Mouse (Mus musculus) neural tube, embryonic 15.5 days (tissue): Measurements from ENCODE around the gene Suco. TPM values are rescaled to one million over a fixed set of nuclear protein-coding genes. Genes with fewer than 3 reads are reported as not detected.

Source experiments
- ATAC-seq: fragments of 200-750 bp; cut with Nextera tagmentation; 2 replicates; pipeline ENCODE4 v1.8.0; 2017; ENCODE audit warnings: mild to moderate bottlenecking, moderate TSS enrichment, moderate library complexity; ENCODE audit not compliant: low FRiP score
- H3K27ac ChIP-seq: fragments of 300-500 bp; sonication (generic); replicated peaks from 2 replicates; pipeline ENCODE4 v1.5.1; 2015; ENCODE audit warnings: mild to moderate bottlenecking, inconsistent platforms
- H3K27me3 ChIP-seq: fragments of 300-500 bp; sonication (generic); replicated peaks from 2 replicates; pipeline ENCODE4 v1.6.1; 2015; ENCODE audit warnings: inconsistent platforms
- H3K36me3 ChIP-seq: fragments of 300-500 bp; sonication (generic); 2 replicates; pipeline ENCODE4 v1.6.1; 2015; ENCODE audit warnings: inconsistent platforms
- H3K4me1 ChIP-seq: fragments of 300-500 bp; sonication (generic); 2 replicates; pipeline ENCODE4 v1.6.1; 2015; ENCODE audit warnings: inconsistent platforms
- H3K4me2 ChIP-seq: fragments of 300-500 bp; sonication (generic); 2 replicates; pipeline ENCODE4 v1.6.1; 2015; ENCODE audit warnings: inconsistent platforms, mild to moderate bottlenecking, moderate library complexity
- H3K4me3 ChIP-seq: fragments of 300-500 bp; sonication (generic); replicated peaks from 2 replicates; pipeline ENCODE4 v1.5.1; 2015; ENCODE audit warnings: mild to moderate bottlenecking, inconsistent platforms
- H3K9ac ChIP-seq: fragments of 300-500 bp; sonication (generic); replicated peaks from 2 replicates; pipeline ENCODE4 v1.6.1; 2015; ENCODE audit warnings: mild to moderate bottlenecking, inconsistent platforms
- H3K9me3 ChIP-seq: fragments of 300-500 bp; sonication (generic); replicated peaks from 2 replicates; pipeline ENCODE4 v1.6.1; 2016; ENCODE audit warnings: inconsistent platforms
- WGBS: fragments of 180-500 bp; shearing (Covaris S2); methylation state at CpG from one replicate; pipeline ENCODE4 v1.1.7; 2015; ENCODE audit warnings: mixed read lengths; 5-methylcytosine and 5-hydroxymethylcytosine counted together
- polyA plus RNA-seq: library from polyadenylated mRNA; unstranded; fragments of >200 nt; fragmentation: Nextera tagmentation; extraction: Ambion mirVana; gene quantifications from 2 replicates; pipeline ENCODE4 v1.2.1, GENCODE M21; 2015

Gene Suco
- polyA plus RNA-seq, 1 experiment from 2014 or later, result 22.2 TPM

DNA sequence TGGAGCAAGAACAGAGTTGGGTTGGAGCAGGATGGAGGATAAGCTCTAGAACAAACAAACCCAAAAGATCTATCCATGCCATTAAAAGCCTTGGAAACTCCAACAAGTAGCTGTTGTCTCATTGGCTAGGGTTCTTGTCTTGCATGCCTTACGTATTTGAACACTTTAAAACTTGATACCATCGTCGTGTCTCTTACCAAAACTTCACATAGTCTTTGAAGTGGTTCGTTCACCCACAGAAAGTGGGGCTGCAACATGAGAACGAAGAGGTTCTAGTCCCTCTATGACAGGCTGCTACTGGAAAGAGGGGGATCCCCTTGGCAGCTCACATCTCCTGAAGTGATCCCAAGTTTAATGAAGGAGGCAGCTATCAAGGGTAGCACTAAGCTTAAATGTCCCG lies 101.3 kb downstream of the Suco start:
- H3K4me2 ChIP-seq, result no peak overlapping the region
- no peak overlapping the region for H3K27ac ChIP-seq
- H3K4me1 ChIP-seq, result no peaks in the 10 kb centered on the region
- 91% methylated on average over 6 of the region's 6 CpGs for WGBS
- H3K9me3 ChIP-seq, result no peaks in the 10 kb centered on the region
- H3K36me3 ChIP-seq, result no peaks in the 10 kb centered on the region
- no peak overlapping the region for H3K9ac ChIP-seq
- no peaks in the 10 kb centered on the region for H3K27me3 ChIP-seq
- no peak for ATAC-seq
- no peak overlapping the region for H3K4me3 ChIP-seq

- H3K9me3 ChIP-seq, result no peaks in the 10 kb centered on the region
- H3K36me3 ChIP-seq, result no peaks in the 10 kb centered on the region
- ATAC-seq, result no peak
- H3K4me1 ChIP-seq, result no peaks in the 10 kb centered on the region
- H3K27ac ChIP-seq, result no peak overlapping the region
- H3K4me2 ChIP-seq, result no peak overlapping the region
- no peaks in the 10 kb centered on the region for H3K27me3 ChIP-seq
- 83% methylated on average over 2 of the region's 2 CpGs for WGBS
- H3K4me3 ChIP-seq, result no peak overlapping the region
- H3K9ac ChIP-seq, result no peak overlapping the region
Measured at GRCm38 (mm10) chr1:161771293-161771692, 105.2 kb downstream of the Suco start.

DNA sequence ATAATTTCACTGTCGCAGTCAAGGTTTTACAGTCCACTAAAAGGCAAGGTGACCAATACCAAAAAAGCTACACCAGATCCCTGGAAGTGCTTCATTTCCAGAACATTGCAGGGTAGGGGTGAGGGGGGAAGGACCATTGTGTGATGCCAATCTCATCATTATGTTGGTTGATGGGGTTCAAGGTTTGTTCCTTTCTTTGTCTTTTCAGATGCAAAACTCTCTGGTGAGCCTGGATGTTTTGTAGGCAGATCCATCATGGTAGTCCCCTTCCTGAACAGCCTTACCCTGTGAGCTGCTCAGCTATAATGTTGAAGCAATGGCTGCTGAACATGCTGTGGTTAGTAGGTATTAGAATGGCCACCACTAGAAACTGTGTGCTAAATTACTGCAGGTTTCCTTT lies 107.2 kb downstream of the Suco start:
- H3K27me3 ChIP-seq, result no peaks in the 10 kb centered on the region
- no peaks in the 10 kb centered on the region for H3K4me1 ChIP-seq
- no peak overlapping the region for H3K9ac ChIP-seq
- no peak overlapping the region for H3K27ac ChIP-seq
- H3K4me2 ChIP-seq, result no peak overlapping the region
- 95% methylated on average over 1 of the region's 1 CpGs for WGBS
- H3K4me3 ChIP-seq, result no peak overlapping the region
- no peaks in the 10 kb centered on the region for H3K9me3 ChIP-seq
- H3K36me3 ChIP-seq, result no peaks in the 10 kb centered on the region
- no peak for ATAC-seq

DNA sequence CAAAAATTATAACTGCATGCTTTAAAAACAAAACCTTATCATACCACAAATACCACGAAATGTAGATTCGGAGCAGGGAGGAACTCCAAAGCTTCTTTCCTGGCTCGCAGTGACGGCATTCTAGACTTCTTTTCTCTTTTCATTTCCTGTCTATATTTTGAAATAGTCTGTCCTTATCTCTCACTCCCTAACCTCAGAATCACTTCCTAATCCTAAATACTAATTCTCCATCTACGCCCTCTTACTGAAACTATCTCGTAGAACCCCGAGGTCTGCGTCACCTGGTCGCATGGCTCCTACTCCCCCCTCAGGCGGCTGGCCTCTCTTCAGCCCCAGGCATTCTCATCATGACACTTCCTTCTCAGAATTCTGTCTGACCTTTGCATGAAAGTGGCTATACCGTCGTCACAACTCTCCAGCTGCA lies 109.4 kb downstream of the Suco start:
- Histone ChIP-seq H3K9me3 (no peaks in the 10 kb centered on the region), H3K27ac (no peak overlapping the region), H3K4me2 (no peak overlapping the region), H3K4me1 (no peaks in the 10 kb centered on the region), H3K36me3 (no peaks in the 10 kb centered on the region), H3K27me3 (no peaks in the 10 kb centered on the region), H3K4me3 (no peak overlapping the region), H3K9ac (no peak overlapping the region)
- no peak for ATAC-seq
- WGBS, result 75% methylated on average over 12 of the region's 12 CpGs

DNA sequence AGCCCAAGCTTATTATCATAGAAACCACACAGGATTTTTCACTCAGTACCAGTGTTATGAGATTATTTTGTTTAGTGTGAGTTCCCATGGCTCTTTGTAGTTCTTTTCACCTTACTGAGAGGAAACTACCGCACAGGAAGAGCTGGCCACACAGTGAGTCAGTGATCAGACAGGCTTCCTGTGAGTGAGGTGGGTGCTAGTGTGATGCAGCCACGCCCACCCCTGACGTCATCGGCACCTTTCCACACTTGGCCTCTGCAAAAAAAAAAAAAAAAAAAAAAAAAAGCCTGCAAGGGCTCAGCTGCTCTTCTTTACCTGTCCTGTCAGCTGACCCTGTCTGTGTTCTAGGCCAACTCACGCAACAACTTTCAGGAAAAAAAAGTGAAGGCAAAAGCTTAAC lies 109.8 kb downstream of the Suco start:
- Histone ChIP-seq H3K4me3 (no peak overlapping the region), H3K27me3 (no peaks in the 10 kb centered on the region), H3K4me2 (no peak overlapping the region), H3K36me3 (no peaks in the 10 kb centered on the region), H3K27ac (no peak overlapping the region), H3K9ac (no peak overlapping the region), H3K9me3 (no peaks in the 10 kb centered on the region), H3K4me1 (no peaks in the 10 kb centered on the region)
- no peak for ATAC-seq
- 53% methylated on average over 5 of the region's 5 CpGs for WGBS

Other genes starting within 250 kb of the Suco start
- gene Fasl, start 88.2 kb downstream of the Suco start, polyA plus RNA-seq, result 0.28 and 0.51 TPM in 2 replicates
- 33.8 and 35.5 TPM in 2 replicates for gene Pigc, start 92.5 kb upstream of the Suco start, polyA plus RNA-seq
- gene 4930558K02Rik, start 103.0 kb upstream of the Suco start, polyA plus RNA-seq, result 0.20 and 0.24 TPM in 2 replicates